Comparison of ENCODE assay signal across 12 mouse cellular contexts in genomic region chr3:144231419-144231818, GRCm38 (mm10).
"Had no signal": no experiment of that assay in that cellular context is flagged by ENCODE, and none has a peak within 500 bp of the region (broad histone marks: within the 10 kb centered on the region; RNA-seq: fewer than 3 reads in every experiment).

No protein-coding gene starts in this region.

- DNase-seq: kidney, adult 18-20 months; kidney, postnatal 14 days; liver, embryonic 13.5 days; midbrain, embryonic 14.5 days; retina, postnatal 1 day; thymus, postnatal 36 days had no signal

- H3K4me1 ChIP-seq: kidney, embryonic 15.5 days; liver, embryonic 13.5 days; midbrain, embryonic 10.5 days; neural tube, embryonic 12.5 days; stomach, embryonic 15.5 days had no signal

- H3K27me3 ChIP-seq: kidney, embryonic 15.5 days; limb, embryonic 15.5 days; liver, embryonic 13.5 days; neural tube, embryonic 12.5 days; stomach, embryonic 15.5 days had no signal

- H3K9ac ChIP-seq: kidney, embryonic 15.5 days; limb, embryonic 15.5 days; liver, embryonic 13.5 days; neural tube, embryonic 12.5 days; stomach, embryonic 15.5 days had no signal

- H3K27ac ChIP-seq: kidney, embryonic 15.5 days; left cerebral cortex, adult 2 months; limb, embryonic 15.5 days; liver, embryonic 13.5 days; midbrain, embryonic 10.5 days; neural tube, embryonic 12.5 days; stomach, embryonic 15.5 days had no signal

- H3K4me3 ChIP-seq: kidney, embryonic 15.5 days; left cerebral cortex, adult 2 months; limb, embryonic 15.5 days; liver, embryonic 13.5 days; midbrain, embryonic 10.5 days; neural tube, embryonic 12.5 days; stomach, embryonic 15.5 days had no signal

- H3K36me3 ChIP-seq: kidney, embryonic 15.5 days; limb, embryonic 15.5 days; liver, embryonic 13.5 days; midbrain, embryonic 10.5 days; neural tube, embryonic 12.5 days; stomach, embryonic 15.5 days had no signal
